Mouse (Mus musculus) spleen, postnatal 36 days (tissue): ENCODE measurements around the gene Sertad2.

ENCODE experiments used
- DNase-seq, 2 experiments: peaks; one replicate each; pipeline ENCODE4 v3.0.0; 2022; ENCODE audit warnings: low spot score in 2 of 2, mixed read lengths in 1 of 2

Gene Sertad2

DNA sequence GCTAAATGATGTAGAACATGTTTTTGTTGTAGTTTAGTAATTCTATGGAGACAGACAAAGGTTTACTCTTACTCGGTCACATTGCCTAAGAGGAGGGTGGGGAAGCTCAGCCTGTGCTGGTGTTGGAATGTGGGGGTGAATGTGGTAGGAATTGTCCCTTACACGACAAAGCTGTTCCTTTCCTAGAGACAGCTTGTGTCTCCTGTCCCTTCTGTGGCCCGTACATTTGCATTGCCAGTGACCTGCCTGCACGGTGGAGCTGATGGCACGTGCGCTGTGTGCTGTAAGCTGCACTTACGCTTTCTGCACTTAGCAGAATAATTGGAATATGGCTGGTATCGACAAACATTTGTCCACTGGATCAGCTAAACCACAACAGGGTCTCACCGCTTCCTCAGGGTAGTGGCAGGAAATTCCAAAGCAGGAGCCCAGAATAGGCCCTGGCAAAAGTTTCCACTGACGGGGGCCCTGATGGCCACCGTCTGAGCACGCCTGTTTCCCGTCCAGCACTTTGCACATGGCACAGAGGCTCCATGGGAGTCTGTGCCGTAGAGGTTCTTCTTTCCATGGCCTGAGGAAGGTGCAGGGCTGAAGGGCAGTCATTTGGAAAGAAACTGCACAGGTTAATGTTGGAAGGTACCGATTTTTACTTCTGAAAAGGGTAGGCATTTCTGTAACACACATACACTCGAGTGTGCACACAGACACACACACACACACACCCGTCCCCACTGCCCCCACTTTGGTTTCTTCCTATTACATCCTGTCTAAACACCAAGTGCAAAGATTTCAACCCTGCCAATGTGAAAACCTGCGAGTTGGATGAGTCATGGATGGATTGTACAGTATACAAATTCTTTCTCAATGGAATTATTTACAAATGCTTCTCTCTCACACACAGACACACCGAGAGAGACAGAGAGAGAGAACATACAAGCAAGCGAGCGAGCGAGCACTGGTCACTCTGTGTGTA lies 51.5 kb downstream of the Sertad2 start:
- DNase-seq, result no peak

DNA sequence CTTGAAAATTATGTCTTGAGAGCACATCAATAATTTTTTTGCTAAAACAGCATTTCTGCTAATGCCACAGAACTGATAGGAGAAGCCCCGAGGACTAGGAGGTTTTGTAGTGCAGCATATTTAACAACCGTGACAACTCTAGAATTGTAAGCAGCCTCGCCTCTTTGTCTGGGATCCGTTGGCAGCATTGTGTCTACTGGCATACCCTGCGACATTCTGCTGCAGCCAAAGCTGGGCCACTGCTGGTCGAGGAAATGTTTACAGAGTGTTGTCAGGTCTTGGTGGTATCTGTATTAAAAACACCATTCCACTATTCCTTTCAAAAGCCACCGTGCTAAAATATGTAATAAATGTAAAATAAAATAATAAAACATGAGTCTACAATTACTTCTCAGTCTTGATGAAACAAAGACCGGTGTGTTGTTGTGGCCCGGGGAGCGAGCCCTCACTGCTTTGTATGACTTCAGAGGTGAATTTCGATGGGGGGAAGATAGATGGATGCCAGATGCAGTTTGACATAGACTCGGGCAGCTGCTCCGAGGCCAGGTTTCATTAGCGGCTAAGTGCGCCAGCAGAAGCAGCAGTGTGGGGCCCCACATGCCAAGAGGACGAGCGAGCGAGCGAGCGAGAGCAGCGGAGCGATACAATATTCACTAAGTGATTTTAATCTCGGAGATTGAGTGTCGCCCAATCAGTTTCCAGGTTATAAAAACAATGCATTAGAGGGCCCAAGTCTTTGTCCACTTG lies 60.2 kb downstream of the Sertad2 start:
- no peak for DNase-seq

DNA sequence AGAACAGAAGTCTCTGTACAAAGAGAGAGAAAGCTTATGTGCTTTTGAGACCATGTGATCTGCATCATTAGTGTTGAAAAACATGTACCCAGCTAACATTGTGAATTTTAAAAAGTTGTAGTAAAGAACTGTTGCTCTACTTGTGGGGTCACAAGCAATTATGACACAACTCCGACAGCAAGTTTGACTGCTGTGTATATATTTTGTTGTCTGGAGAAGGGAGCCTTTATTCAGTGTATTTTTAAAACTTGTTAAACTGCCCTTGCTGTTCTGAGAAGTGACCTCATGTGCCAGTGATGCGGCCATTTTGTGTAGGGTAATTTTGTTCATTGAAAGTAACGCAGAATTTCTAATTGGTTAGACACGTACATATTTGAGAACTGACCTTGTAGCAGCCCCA lies 61.1 kb downstream of the Sertad2 start:
- DNase-seq, result no peak

DNA sequence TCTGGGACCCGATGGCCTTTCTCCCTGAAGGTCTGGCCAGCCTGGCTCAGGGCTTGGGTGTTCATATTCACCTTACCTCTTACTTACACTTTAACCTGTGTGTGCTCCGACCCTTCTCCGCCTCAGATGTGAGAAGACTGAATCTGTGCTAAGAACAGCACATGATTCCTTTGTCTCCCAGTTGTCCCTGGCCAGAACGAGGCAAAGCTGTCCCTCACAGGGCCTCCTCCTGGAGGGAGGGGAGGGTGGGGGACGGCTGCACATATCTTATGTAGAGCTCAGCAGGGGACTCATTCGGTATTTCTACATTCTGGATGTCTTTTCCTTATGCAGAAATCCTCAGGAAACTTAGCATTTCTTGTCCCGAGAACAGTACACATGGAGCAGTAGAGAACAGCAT lies 62.6 kb downstream of the Sertad2 start:
- no peak for DNase-seq

DNA sequence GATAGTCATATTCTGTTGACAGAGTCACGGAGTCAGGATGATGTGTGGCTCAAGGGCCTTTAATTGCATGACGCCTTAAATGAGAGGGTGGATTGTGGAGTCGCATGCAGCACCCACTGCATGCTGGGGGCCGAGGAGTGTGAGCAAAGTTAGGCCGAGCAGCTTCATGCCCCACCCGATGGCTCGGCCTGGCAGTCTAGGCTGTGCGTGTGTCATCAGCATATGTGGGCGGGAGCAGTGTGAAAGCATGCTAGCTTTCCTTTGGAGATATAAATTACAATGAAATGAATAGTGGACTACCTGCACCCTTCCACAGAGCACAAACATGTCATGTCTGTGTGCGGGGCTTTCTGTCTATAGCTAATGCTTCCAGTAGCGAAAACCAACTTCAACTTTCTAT lies 65.4 kb downstream of the Sertad2 start:
- no peak for DNase-seq

DNA sequence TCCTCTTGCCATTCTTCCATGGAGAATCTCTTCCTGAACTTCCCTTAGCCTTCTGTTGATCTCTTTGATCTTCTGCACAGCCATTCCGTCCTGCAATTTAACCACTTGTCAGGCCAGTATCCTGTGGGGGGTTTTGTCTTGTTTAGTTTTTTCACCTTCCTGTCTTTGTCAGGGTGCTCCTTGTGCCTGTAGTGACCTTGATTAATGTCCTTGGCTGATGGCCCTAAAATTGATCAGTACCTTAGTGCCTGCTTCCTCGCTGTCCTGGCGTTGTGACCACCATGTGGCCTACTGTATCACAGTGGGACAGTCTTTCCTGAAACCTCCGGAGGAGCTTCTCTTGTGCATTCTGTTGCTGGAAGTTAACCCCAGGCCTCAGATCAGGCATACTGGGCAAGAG lies 70.2 kb downstream of the Sertad2 start:
- DNase-seq, result no peak

DNA sequence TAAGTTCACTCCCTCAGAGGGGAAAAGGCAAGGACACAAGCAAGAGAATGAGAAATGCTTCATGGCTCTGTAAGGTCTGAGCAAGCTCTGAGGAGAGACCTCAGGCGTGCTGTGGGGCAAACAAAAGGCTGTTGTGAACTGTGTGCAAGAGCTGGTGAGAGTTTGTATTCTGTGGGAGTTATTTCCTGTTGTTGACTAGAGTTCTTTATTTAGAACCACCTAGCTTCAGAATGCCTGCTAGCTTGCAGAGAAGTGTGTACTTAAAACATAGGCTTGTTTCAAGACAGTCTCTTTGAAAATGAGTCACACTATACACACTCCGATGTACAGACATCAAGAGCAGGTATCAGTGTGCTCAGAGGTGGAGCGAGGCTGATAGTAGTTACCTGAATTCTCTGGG lies 73.0 kb downstream of the Sertad2 start:
- peak; percentile 23 to 29 for DNase-seq

DNA sequence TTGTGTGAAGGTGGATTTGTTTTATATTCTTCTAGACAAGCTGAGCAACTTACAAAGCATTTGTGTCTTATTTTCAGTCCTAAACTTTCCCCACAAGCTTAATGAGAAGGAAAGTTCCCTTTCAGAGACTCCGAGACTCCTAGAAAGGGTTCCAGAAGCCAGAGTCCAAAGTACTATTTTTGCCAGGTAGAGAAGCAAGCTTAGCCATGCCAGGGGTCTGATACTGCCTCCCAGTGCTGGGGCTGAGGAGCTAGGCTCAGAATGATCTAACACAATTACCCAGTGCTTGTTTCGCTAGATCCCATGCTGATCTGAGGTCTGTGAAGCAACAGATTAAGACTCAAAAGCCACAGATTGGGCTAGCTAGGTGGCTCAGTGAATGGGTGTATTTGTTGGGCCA lies 84.1 kb downstream of the Sertad2 start:
- no peak for DNase-seq

DNA sequence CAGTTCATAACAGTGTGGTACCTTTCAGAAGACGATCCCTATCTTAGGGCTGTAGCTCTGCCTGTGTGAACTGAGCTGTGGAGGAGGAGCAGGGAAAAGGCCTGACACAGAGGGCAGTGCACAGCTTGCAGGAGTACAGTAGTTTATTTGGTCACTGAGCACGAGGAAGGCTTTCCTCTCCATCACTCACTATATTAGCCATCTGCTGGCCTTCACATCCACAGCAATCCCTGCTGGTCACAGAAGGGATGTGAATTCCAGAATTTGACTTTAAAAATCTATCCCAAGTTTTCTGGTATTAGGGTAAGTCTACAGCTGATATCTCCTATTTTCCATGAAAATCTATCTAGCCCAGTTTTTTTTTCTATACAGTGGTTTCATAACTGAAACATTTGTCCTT lies 85.2 kb downstream of the Sertad2 start:
- no peak for DNase-seq

DNA sequence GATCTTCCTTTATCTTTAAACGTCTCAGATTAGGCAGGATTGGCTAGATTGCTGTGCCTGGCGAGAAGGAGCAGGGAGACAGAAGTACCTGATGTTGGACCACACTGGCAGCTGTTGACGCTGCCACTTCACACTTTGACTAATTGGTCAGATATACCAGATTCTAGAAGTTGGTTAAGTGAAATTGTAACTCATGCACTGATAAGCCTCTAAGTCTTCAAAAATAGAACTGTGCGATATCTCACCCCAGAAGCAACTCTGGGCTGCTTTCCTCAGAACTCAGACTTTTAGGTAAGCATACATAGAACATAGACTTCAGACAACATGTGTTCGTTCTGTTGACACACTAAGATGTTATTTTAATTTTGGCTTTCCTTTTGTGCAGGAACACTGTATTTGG lies 86.6 kb downstream of the Sertad2 start:
- DNase-seq, result no peak

DNA sequence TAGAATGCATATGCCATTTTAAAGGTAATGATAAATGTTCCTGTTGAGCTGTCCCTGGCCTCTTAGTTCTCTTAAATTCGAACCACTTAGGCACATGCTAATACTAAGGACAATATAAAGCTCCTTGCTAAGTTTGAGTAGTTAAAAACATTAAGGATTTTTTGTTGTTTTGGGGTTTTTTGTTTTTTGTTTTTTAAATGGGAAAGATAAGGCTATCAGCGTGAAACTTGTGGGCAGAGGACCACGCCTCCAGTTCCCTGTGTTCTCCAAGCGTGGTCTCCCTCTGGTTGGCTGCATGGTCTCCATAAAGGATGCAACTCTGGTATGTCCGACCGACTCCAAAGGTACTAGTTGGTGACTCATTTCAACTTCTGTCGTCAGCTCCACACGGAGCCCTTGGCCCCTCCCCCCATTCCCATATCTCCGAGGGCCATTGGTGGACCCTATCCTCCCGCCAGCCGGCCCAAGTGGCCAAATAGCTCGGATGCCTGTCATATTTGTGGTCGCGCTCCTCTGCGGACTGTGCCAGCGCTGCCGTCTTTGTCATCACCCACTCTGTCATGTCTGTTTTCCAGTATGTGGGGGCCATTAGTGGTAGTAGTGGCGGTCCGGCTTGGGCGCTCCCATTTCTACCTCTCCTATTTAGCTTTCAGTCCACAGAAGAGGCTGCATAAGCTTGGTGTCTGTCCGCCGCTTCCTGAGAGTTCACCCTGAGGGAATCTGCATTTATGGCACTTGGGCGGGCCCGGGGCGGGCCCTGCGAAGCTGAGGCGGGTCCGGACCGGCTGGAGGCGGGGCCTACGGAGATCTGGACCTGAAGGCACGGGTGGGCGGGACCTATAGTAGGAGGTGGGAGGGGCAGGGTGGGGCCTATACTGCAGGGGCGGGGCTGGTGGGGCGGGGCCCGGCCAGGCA lies 88.2 kb downstream of the Sertad2 start:
- DNase-seq, result peak; percentile 96 to 97

DNA sequence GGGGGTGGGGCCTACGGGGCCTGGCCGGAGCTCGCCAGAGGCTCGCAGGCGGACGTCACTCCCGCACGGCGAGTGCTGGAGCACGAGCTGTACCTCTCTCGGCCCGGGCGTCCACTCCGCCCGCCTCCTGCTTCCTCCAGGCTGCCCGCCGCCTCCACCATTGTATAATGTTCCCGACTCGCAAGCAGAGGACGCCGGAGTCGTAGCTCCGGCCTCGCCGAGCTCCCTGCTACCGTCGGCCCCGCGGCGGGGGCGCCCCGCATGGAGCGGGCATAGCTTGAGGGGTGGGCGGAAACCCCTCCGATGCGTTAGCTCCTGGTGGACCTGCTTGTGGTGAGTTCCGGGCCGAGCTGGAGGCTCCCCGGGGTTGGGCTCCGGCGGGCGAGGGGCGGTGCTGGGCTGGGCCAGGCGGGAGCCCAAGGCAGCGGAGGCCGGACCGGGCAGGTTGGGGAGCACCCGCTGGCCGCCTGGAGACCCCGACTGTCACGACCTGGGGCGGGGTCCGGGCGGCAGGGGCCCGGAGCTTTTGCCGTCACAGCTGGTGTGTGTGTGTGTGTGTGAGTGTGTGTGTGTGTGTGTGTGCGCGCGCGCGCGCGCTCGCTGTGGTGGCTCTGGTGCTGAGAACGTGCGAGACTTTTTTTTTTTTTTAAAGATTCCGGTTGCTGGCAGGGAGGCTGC lies 89.0 kb downstream of the Sertad2 start:
- peak; percentile 65 to 76 for DNase-seq

DNA sequence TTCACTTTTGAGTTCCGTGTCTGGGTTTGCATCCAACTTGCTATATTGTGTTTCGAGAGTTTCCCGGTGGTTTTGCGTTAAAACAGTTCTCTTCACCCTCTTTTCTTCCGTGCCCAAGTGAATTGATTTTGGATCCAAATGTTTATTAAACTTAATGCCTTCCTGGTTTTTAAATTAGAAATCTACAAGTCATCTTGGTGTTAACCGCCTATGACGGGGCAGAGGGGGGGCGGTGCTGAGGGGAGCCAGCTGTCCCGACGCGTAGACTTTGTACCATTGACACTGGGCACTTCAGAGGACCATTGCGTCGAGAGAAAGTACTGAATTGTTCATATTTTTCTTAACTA lies 89.5 kb downstream of the Sertad2 start:
- peak; percentile 58 to 76 for DNase-seq

DNA sequence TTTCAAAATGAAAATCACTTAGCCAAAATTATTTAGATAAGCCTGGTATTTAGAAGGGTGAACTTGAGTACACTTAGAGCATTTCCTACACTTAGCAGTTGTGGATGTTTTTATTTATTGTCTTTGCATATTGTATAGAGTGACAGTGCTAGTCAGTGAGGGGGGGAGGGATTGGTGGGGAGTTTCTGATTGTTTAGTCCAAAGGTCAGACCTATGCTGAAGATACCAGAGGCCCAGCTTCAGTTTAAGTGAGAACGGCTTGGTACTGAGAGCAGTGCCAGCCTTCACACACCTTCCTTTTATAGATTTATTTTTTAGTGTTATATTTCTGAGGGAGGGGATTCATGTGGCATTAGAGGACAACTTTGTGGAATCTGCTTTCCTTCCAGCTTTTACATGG lies 91.5 kb downstream of the Sertad2 start:
- DNase-seq, result no peak

DNA sequence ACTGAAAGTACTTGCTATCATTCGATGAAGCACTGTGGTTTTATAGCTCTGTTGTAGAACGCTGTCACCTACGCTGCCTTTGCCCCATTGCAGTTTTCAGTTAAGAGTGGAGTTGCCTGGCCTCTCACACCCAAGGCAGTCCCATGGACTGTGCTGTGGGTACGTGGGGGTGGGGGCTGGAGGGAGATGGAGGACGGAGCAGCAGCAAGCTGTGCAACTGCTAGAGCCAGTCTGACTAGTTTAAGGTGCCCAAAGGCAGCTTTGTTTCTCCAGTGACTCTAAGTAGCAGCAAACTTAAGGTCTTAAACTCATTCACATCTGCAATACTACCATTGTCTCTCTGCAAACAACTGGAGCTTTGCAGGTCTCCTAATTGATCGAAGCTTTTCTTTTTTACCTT lies 92.6 kb downstream of the Sertad2 start:
- DNase-seq, result no peak

DNA sequence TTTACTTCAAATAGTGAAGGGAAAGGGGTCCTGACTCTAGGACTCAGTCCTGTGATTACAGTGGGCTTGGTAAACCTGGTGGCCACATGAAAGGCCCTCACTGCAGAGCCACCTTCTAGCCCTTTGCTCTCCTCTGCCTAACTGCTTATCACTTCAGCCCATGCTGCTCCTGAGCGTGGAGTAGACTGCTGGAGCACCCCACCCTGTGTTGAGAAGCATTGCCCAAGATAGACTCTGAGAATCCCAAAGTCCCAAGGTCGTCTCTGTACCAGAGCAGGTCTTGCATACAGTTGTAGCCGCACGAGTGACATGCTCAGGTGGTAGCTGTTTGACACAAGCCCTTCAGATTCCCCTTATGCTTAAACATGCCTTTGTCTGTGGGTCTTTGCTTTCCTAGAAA lies 93.1 kb downstream of the Sertad2 start:
- peak; percentile 56 to 70 for DNase-seq

DNA sequence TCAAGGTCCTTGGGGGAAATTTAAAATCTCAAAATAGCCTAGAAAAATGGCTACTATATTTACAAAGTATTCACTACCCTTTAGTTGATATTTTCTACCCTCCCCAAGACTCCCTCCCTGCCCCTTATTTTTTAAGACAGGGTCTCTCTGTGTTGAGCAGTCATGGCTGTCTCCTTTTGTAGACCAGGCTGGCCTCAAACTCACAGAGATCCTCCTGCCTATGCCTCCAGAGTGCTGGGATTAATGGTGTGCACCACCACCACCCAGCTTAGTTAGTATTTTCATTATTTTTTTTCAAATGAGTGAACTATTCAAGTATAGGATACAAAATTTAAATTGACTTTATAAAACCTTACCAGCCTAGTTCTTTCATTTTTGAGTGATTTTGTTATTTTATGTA lies 94.0 kb downstream of the Sertad2 start:
- DNase-seq, result no peak

DNA sequence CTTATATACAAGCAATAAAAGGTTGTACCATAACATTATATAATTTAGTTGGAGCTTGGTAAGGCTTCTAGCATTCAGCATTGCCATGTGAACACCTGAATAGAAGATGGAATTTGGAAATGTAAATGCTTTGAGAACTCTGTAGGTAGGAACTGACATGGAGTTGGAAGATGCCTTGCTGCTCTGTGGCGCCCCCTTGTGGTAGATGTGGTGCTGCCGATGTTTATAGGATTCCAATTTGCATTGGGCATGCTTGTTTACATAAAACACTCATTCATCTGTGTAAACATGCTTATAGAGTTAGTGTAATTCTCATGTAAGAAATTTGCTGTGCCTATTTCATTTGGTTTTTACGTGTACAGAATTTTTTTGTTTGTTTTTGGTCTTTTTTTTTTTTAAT lies 95.8 kb downstream of the Sertad2 start:
- peak; percentile 63 to 79 for DNase-seq

DNA sequence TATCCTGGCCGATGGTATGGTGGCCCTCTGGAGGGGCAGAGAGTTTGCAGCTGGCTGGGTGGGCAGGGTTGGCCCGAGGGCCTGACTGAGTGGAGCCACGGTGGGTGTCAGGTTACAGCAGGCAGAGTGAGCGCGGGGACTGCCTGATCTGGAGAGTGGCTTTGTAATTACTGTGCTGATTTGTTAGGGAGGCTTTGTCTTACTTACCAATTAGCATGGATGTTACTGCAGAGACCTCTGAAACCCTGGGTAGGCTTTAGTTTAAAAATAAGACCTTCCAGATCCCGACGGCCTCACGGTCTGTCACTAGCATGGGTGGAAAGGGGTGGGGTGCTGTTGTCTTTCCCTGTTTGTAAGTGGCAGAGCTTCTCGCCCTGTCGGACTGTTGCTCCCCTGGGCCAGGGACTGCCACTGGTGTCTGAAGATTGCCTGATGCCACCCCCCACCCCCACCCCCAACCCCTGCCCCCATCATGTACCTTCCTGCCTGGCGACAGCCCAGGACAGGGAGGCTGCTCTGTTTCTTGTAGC lies 96.9 kb downstream of the Sertad2 start:
- no peak for DNase-seq

DNA sequence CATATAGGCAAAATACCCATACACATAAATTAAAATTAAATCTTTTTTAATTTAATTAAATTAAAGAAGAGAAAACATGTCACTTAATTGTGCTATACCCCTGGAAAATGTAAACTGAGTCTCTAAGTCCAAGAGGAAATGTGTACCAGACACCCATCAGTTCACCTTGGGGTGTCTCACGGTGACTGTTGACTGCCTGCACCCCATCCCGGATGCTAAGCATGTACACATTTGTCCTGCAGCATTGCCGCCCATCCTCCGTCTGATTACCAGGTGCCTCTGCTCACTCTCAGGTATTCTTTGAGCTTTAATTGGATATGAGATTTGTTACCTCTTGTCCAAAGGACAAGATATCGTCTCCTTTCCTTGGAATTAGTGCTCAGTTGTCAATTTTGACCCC lies 99.3 kb downstream of the Sertad2 start:
- DNase-seq, result no peak

DNA sequence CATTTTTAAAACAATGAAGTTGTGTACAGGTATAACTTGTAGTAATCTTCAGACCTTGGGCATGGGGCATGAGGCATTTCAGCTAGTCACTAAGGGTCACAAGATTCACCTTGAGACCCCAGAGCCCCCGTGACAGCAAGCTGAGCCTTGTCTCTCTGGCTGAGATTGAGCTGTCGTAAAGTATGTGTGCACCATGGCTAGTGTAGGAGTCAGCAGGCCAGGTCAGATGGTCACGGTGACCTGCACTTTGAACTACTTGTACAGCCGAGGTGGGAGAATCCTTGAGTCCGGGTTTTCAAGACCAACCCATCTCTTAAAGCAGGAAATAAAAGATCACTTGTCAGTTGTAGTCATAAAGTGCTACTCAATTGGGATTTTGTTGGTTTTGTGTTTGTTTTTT lies 100.1 kb downstream of the Sertad2 start:
- no peak for DNase-seq
